Mouse (Mus musculus) ES-Bruce4 (cell line): ENCODE results near the gene Tmem56. TPM values are rescaled to one million over a fixed set of nuclear protein-coding genes. Genes with fewer than 3 reads are reported as not detected.

Experiments
- H3K27ac ChIP-seq: 2 replicates; pipeline ENCODE4 v1.5.1; 2012; ENCODE audit warnings: low read length, inconsistent platforms; ENCODE audit not compliant: insufficient read depth
- H3K27me3 ChIP-seq: 2 replicates; pipeline ENCODE4 v1.6.1; 2012; ENCODE audit warnings: mild to moderate bottlenecking, low read length, inconsistent platforms; ENCODE audit not compliant: control insufficient read depth, poor library complexity, insufficient read depth, severe bottlenecking
- H3K36me3 ChIP-seq: 2 replicates; pipeline ENCODE4 v1.6.1; 2012; ENCODE audit warnings: inconsistent platforms, mild to moderate bottlenecking, low read length, moderate library complexity; ENCODE audit not compliant: control insufficient read depth, poor library complexity, insufficient read depth, severe bottlenecking
- H3K4me1 ChIP-seq: one replicate; pipeline ENCODE4 v1.8.1; 2011; ENCODE audit warnings: low read length; ENCODE audit not compliant: control insufficient read depth, insufficient read depth
- H3K4me3 ChIP-seq: 2 replicates; pipeline ENCODE4 v1.5.1; 2011; ENCODE audit warnings: low read depth, mild to moderate bottlenecking, low read length
- H3K9ac ChIP-seq: 2 replicates; pipeline ENCODE4 v1.6.1; 2012; ENCODE audit warnings: low read depth, mild to moderate bottlenecking, inconsistent platforms; ENCODE audit not compliant: poor library complexity, severe bottlenecking
- H3K9me3 ChIP-seq: replicated peaks from 2 replicates; pipeline ENCODE4 v1.6.1; 2012; ENCODE audit warnings: mild to moderate bottlenecking, low read length, inconsistent platforms; ENCODE audit not compliant: control insufficient read depth, poor library complexity, insufficient read depth, severe bottlenecking
- CTCF ChIP-seq: IDR thresholded peaks from one replicate; pipeline ENCODE4 v1.8.1; 2011; ENCODE audit warnings: low read depth, low read length
- EP300 ChIP-seq: IDR thresholded peaks from 2 replicates; pipeline ENCODE4 v1.6.1; 2011; ENCODE audit warnings: low read depth, low read length; ENCODE audit not compliant: insufficient read depth
- POLR2A ChIP-seq: IDR thresholded peaks from one replicate; pipeline ENCODE4 v1.8.1; 2011; ENCODE audit warnings: low read length; ENCODE audit not compliant: insufficient read depth
- polyA plus RNA-seq: library from polyadenylated mRNA; stranded (reverse); fragments of >200 nt; gene quantifications from 2 replicates; pipeline ENCODE4 v1.2.4, GENCODE M21; 2011; ENCODE audit warnings: low read depth; ENCODE audit not compliant: missing spikeins, insufficient read depth, insufficient read length

Gene Tmem56
- polyA plus RNA-seq: 0.26 and 0.58 TPM in 2 replicates

DNA sequence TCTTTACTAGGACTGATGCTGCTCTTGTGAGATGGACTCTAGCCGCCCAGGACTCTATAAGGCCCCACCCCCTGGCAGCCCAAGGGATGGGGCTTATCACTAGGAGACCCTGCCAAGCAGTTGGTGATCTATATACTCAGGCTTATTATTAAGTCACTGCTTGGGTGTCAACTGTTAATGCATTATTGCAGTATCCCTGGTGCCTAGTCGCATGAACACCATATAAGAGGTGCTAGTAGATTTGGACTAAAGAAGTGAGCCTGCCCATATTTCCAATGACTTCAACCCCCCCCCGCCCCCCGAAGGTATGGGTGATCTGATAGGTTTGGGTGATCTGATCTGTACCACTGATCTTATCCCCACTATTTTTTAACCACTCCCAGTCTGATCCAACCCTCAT, at the start of gene Tmem56:
Tmem56 (minus strand) TSS at position 101 of the 400 bp plus-strand sequence.
- no peak within 1 kb of the TSS for H3K9ac ChIP-seq
- H3K36me3 ChIP-seq: no peaks in the 10 kb centered on the region
- TF ChIP-seq CTCF (no peak), EP300 (no peak), POLR2A (no peak)
- no peaks in the 10 kb centered on the region for H3K4me1 ChIP-seq
- H3K27ac ChIP-seq: no peak within 1 kb of the TSS
- H3K9me3 ChIP-seq: peaks cover 5% of the 10 kb centered on the region; the same call in 1 of the 2 replicates
- no peaks in the 10 kb centered on the region for H3K27me3 ChIP-seq
- H3K4me3 ChIP-seq: no peak within 1 kb of the TSS

DNA sequence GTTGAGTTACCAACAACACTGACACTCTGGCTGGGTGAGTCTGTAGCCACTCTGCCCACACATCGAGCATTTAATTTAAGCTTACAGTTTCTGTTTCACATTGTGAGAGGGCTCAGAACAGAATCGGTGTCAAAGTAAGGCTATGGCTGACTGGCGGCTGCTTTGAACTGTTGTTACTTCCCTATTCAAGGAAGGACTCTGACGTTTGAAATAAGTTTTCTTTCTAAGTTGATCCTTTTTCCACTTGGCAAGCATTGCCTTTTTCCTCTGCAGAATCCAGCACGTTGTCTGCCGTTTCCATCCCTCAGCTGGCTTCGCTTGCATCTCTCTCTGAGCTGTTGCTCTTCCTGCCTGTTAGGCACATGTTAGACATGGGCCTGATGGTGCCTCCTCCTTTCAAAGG, 47.3 kb upstream of the Tmem56 start:
- Histone ChIP-seq H3K9ac (no peak overlapping the region), H3K27me3 (no peaks in the 10 kb centered on the region), H3K4me1 (no peaks in the 10 kb centered on the region), H3K9me3 (no peaks in the 10 kb centered on the region), H3K4me3 (no peak overlapping the region), H3K36me3 (no peaks in the 10 kb centered on the region), H3K27ac (no peak overlapping the region)
- no peak for TF ChIP-seq EP300
- no peak for TF ChIP-seq POLR2A
- no peak for TF ChIP-seq CTCF

- H3K4me3 ChIP-seq: no peak overlapping the region
Measured at GRCm38 (mm10) chr3:121329647-121330046, 46.7 kb upstream of the Tmem56 start.

GRCm38 (mm10) chr3:121327406-121327805, 44.5 kb upstream of the Tmem56 start:
- TF ChIP-seq CTCF (no peak), POLR2A (no peak), EP300 (no peak)
- Histone ChIP-seq H3K9ac (no peak overlapping the region), H3K27ac (no peak overlapping the region), H3K36me3 (no peaks in the 10 kb centered on the region), H3K27me3 (no peaks in the 10 kb centered on the region), H3K4me3 (no peak overlapping the region), H3K4me1 (no peaks in the 10 kb centered on the region), H3K9me3 (no peaks in the 10 kb centered on the region)

More at GRCm38 (mm10) chr3:121329647-121330046, 46.7 kb upstream of the Tmem56 start:
- TF ChIP-seq EP300 (no peak), CTCF (no peak), POLR2A (no peak)
- no peaks in the 10 kb centered on the region for H3K27me3 ChIP-seq
- H3K4me1 ChIP-seq: no peaks in the 10 kb centered on the region
- H3K36me3 ChIP-seq: no peaks in the 10 kb centered on the region
- H3K9me3 ChIP-seq: no peaks in the 10 kb centered on the region
- H3K27ac ChIP-seq: no peak overlapping the region
- no peak overlapping the region for H3K9ac ChIP-seq

DNA sequence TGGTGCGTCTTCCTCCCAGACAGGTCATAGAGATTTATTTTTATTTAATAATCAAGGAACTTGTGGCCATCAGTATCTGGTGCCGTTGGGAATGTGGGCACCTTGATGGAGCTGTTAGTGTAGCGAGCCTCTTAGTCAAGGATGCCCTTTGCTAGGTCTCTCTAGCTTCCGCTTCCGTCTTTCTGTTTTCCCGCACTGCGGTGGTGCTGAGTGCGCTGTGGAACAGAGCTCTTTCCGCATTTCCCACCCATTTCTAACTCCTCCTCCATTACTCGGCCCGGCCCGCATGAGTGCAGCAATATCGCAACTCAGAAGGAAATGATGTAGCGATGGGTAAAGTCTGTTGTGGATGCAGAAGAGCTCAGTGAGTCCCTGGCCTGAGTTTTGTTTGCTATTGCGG, 40.5 kb upstream of the Tmem56 start:
- TF ChIP-seq EP300: no peak
- TF ChIP-seq POLR2A: no peak
- TF ChIP-seq CTCF: no peak
- no peaks in the 10 kb centered on the region for H3K4me1 ChIP-seq
- H3K36me3 ChIP-seq: no peaks in the 10 kb centered on the region
- H3K9me3 ChIP-seq: no peaks in the 10 kb centered on the region
- no peak overlapping the region for H3K27ac ChIP-seq
- H3K27me3 ChIP-seq: no peaks in the 10 kb centered on the region
- H3K4me3 ChIP-seq: peak overlapping the region; percentile 67
- H3K9ac ChIP-seq: peak overlapping the region; percentile 13; the same call in 1 of the 2 replicates

GRCm38 (mm10) chr3:121320896-121321295, 38.0 kb upstream of the Tmem56 start:
- no peaks in the 10 kb centered on the region for H3K27me3 ChIP-seq
- H3K9me3 ChIP-seq: no peaks in the 10 kb centered on the region
- H3K4me1 ChIP-seq: no peaks in the 10 kb centered on the region
- no peak overlapping the region for H3K9ac ChIP-seq
- no peaks in the 10 kb centered on the region for H3K36me3 ChIP-seq
- no peak overlapping the region for H3K27ac ChIP-seq
- no peak overlapping the region for H3K4me3 ChIP-seq
- TF ChIP-seq EP300: no peak
- TF ChIP-seq CTCF: no peak
- TF ChIP-seq POLR2A: no peak
